Mouse (Mus musculus): ENCODE results near the gene Tmco4. TPM values are rescaled to one million over a fixed set of nuclear protein-coding genes. Genes with fewer than 3 reads are reported as not detected.

The Tmco4 gene
- polyA plus RNA-seq, 1 experiment from 2014 or later = 17.1 TPM

DNA sequence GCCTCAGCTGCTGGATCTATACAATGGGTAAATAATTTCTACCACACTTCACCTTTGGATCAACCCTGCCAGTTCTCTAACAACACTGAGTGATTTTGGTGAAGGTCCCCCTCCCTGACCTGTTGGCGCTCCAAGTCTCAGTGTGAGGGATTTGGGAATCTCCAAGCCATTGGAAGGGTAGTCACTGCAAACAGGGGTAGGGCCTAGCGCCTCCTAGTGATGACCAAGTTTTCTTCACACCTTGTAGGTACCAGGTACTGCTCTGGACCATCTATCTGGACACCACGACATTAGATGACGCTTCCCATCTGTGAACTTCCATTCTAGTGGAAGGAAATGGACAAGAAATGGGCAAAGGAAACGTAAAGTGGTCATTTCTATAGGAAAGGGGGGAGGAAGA is 103.2 kb downstream of the Tmco4 start:
- ATAC-seq = peak; percentile 27; the same call in 1 of the 2 replicates
- no peak overlapping the region for H3K9ac ChIP-seq (ENCODE audit: low read depth, low read length)
- peaks cover 14% of the 10 kb centered on the region for H3K4me1 ChIP-seq (ENCODE audit: control insufficient read depth, insufficient read depth, low read length)
- H3K9me3 ChIP-seq (ENCODE audit: control insufficient read depth, low read length) = no peaks in the 10 kb centered on the region
- no peaks in the 10 kb centered on the region for H3K36me3 ChIP-seq (ENCODE audit: control insufficient read depth, insufficient read depth, low read length)
- 16% methylated on average over 5 of the region's 5 CpGs for WGBS
- no peak overlapping the region for H3K27ac ChIP-seq (ENCODE audit: low read length)
- H3K4me3 ChIP-seq (ENCODE audit: low read length) = peak overlapping the region; percentile 61
- peak overlapping the region; percentile 97 for H3K4me2 ChIP-seq (ENCODE audit: low read depth, low read length)
- H3K27me3 ChIP-seq (replicated peaks; ENCODE audit: control insufficient read depth, insufficient read depth, low read length) = peaks cover 43% of the 10 kb centered on the region

DNA sequence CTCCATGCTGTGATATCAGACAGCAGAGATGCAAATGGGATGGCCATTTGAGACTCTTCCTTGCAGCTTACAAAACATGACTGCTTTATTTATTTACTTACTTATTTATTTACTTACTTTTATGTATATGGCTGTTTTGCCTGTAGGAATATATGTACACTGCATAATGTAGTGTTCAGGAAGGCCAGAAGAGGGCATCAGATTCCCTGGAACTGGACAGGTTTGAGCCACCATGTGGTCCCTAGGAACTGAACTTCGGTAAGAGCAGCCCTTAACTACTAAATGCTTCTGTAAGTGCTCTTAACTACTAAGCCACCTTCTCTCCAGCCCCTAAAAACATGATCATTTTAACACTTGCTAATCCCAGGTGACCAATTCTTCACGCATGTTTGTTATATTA is 105.6 kb downstream of the Tmco4 start:
- Histone ChIP-seq H3K27ac (ENCODE audit: low read length) (no peak overlapping the region), H3K4me3 (ENCODE audit: low read length) (no peak overlapping the region), H3K36me3 (ENCODE audit: control insufficient read depth, insufficient read depth, low read length) (no peaks in the 10 kb centered on the region), H3K9me3 (ENCODE audit: control insufficient read depth, low read length) (no peaks in the 10 kb centered on the region), H3K27me3 (replicated peaks; ENCODE audit: control insufficient read depth, insufficient read depth, low read length) (peaks cover 38% of the 10 kb centered on the region), H3K4me1 (ENCODE audit: control insufficient read depth, insufficient read depth, low read length) (peaks cover 26% of the 10 kb centered on the region), H3K9ac (ENCODE audit: low read depth, low read length) (no peak overlapping the region), H3K4me2 (ENCODE audit: low read depth, low read length) (no peak overlapping the region)
- no peak for ATAC-seq
- WGBS = 31% methylated on average over 2 of the region's 2 CpGs

GRCm38 (mm10) chr4:139078726-139079125 is 106.0 kb downstream of the Tmco4 start:
- Histone ChIP-seq H3K9ac (ENCODE audit: low read depth, low read length) (no peak overlapping the region), H3K27ac (ENCODE audit: low read length) (no peak overlapping the region), H3K4me1 (ENCODE audit: control insufficient read depth, insufficient read depth, low read length) (peaks cover 29% of the 10 kb centered on the region), H3K27me3 (replicated peaks; ENCODE audit: control insufficient read depth, insufficient read depth, low read length) (peaks cover 34% of the 10 kb centered on the region), H3K4me2 (ENCODE audit: low read depth, low read length) (no peak overlapping the region), H3K9me3 (ENCODE audit: control insufficient read depth, low read length) (no peaks in the 10 kb centered on the region), H3K36me3 (ENCODE audit: control insufficient read depth, insufficient read depth, low read length) (no peaks in the 10 kb centered on the region), H3K4me3 (ENCODE audit: low read length) (no peak overlapping the region)
- WGBS = 21% methylated on average over 4 of the region's 4 CpGs
- ATAC-seq = no peak

DNA sequence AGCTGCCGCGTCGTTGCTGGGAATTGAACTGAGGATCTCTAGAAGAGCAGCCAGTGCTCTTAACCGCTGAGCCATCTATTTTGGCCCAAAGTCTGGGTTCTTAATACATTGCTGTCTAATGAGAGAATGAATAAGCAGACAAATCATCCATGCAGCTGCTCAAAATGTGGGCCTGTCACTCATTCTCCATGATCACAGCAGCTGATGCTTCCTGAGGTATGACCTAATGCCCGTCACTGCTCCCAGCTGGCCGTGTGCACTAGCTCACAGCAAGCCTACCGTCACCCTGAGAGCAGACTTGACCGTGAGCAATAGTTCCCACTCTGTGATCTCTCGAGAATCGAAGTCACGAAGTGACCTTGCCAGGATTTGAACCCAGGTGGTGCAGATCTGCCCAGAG is 106.8 kb downstream of the Tmco4 start:
- no peak overlapping the region for H3K4me3 ChIP-seq (ENCODE audit: low read length)
- H3K27me3 ChIP-seq (replicated peaks; ENCODE audit: control insufficient read depth, insufficient read depth, low read length) = peaks cover 27% of the 10 kb centered on the region
- no peak overlapping the region for H3K9ac ChIP-seq (ENCODE audit: low read depth, low read length)
- 83% methylated on average over 11 of the region's 11 CpGs for WGBS
- H3K4me1 ChIP-seq (ENCODE audit: control insufficient read depth, insufficient read depth, low read length) = peaks cover 27% of the 10 kb centered on the region
- no peak for ATAC-seq
- no peaks in the 10 kb centered on the region for H3K36me3 ChIP-seq (ENCODE audit: control insufficient read depth, insufficient read depth, low read length)
- no peaks in the 10 kb centered on the region for H3K9me3 ChIP-seq (ENCODE audit: control insufficient read depth, low read length)
- H3K27ac ChIP-seq (ENCODE audit: low read length) = no peak overlapping the region
- no peak overlapping the region for H3K4me2 ChIP-seq (ENCODE audit: low read depth, low read length)

GRCm38 (mm10) chr4:139080259-139080658 is 107.6 kb downstream of the Tmco4 start:
- no peaks in the 10 kb centered on the region for H3K36me3 ChIP-seq (ENCODE audit: control insufficient read depth, insufficient read depth, low read length)
- no peak overlapping the region for H3K27ac ChIP-seq (ENCODE audit: low read length)
- no peak overlapping the region for H3K4me3 ChIP-seq (ENCODE audit: low read length)
- peaks cover 19% of the 10 kb centered on the region for H3K4me1 ChIP-seq (ENCODE audit: control insufficient read depth, insufficient read depth, low read length)
- H3K9me3 ChIP-seq (ENCODE audit: control insufficient read depth, low read length) = no peaks in the 10 kb centered on the region
- peaks cover 19% of the 10 kb centered on the region for H3K27me3 ChIP-seq (replicated peaks; ENCODE audit: control insufficient read depth, insufficient read depth, low read length)
- H3K4me2 ChIP-seq (ENCODE audit: low read depth, low read length) = no peak overlapping the region
- 90% methylated on average over 7 of the region's 7 CpGs for WGBS
- H3K9ac ChIP-seq (ENCODE audit: low read depth, low read length) = no peak overlapping the region
- ATAC-seq = no peak

DNA sequence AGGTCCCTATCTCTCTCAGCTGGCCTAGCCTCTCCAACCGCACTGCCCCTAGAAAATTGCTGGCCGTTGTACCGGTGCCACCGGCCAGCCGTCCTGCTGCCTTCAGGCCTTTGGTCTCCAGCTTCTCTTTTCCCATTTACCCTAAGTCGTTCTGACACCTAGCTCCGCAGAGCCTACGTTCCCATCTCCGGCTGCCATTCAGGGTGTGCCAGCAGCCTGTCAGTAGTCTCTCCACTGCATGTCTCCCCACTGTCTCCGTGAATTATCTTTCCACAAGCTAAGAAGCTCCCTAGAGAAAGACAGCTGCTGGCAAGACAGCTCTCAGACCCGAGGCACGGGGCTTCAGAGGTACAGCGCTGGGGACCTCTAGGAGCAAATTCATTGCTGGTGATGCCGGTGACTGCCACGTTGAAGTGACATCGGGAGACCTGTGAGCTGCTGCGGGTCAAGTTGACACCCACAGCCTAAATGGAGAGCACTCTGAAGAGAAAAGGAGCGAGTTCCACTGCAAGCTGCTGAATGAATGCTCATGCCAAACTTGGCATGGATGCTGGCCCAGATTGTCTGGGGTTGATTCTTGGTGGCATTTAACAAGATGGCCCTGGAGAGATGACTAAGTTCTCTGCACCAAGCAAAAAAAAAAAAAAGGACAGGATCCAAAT is 108.7 kb downstream of the Tmco4 start:
- H3K9me3 ChIP-seq (ENCODE audit: control insufficient read depth, low read length) = no peaks in the 10 kb centered on the region
- H3K4me3 ChIP-seq (ENCODE audit: low read length) = no peak overlapping the region

DNA sequence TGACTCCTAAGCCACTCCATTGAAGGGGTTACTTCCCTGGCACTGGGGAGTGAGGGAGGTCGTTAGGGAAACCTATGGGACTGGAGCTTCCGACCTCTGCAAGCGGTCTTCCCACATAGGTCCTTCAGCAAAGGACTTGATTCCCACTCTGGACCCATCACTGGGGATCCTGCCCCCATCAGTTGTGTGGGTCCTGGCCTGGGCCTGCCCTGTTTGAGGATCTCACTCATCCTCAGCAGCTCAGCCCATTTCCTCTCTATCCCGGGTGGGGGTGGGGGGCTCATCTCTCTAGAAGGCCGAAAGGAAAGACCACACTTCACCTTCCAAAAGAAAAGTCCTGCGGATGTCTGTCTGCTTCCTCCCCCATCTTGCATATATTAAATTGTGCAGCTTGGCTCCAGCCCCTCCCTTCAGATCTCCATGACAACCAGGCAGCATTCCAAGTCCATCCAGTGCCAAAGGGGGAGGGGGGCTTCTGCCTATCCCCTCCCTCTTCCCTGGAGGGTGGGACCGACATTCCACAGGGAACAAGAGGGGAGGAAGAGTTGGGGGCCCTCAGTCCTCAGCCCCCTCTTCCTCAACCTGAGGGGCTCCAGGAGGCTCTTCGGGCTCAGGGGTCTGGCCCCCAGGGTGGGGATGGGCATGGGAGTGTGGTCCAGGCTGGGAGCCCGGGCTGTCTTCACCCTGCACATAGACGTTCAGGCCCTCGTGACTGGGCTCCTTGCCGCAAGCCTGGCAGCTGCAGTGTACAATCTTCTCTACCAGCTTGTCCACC is 110.3 kb downstream of the Tmco4 start:
- Histone ChIP-seq H3K27me3 (replicated peaks; ENCODE audit: control insufficient read depth, insufficient read depth, low read length) (no peaks in the 10 kb centered on the region), H3K4me3 (ENCODE audit: low read length) (no peak overlapping the region; the same call in 1 of the 2 replicates), H3K9me3 (ENCODE audit: control insufficient read depth, low read length) (no peaks in the 10 kb centered on the region), H3K4me2 (ENCODE audit: low read depth, low read length) (no peak overlapping the region), H3K9ac (ENCODE audit: low read depth, low read length) (0 out of 2 replicates have a peak overlapping the region, but pooled peaks have one; percentile 37), H3K4me1 (ENCODE audit: control insufficient read depth, insufficient read depth, low read length) (peaks cover 15% of the 10 kb centered on the region), H3K36me3 (ENCODE audit: control insufficient read depth, insufficient read depth, low read length) (no peaks in the 10 kb centered on the region), H3K27ac (ENCODE audit: low read length) (0 out of 2 replicates have a peak overlapping the region, but pooled peaks have one; percentile 14)
- ATAC-seq = no peak
- WGBS = 30% methylated on average over 12 of the region's 12 CpGs

More for the DNA sequence above, 108.7 kb downstream of the Tmco4 start:
- H3K4me1 ChIP-seq (ENCODE audit: control insufficient read depth, insufficient read depth, low read length) = peaks cover 15% of the 10 kb centered on the region
- no peak overlapping the region; the same call in 1 of the 2 replicates for H3K9ac ChIP-seq (ENCODE audit: low read depth, low read length)
- H3K36me3 ChIP-seq (ENCODE audit: control insufficient read depth, insufficient read depth, low read length) = no peaks in the 10 kb centered on the region
- H3K27me3 ChIP-seq (replicated peaks; ENCODE audit: control insufficient read depth, insufficient read depth, low read length) = peaks cover 8% of the 10 kb centered on the region
- no peak overlapping the region for H3K4me2 ChIP-seq (ENCODE audit: low read depth, low read length)
- no peak overlapping the region for H3K27ac ChIP-seq (ENCODE audit: low read length)
- 78% methylated on average over 18 of the region's 18 CpGs for WGBS
- no peak for ATAC-seq

GRCm38 (mm10) chr4:139085337-139085736 is 112.6 kb downstream of the Tmco4 start:
- Histone ChIP-seq H3K4me3 (ENCODE audit: low read length) (no peak overlapping the region), H3K27ac (ENCODE audit: low read length) (no peak overlapping the region), H3K4me1 (ENCODE audit: control insufficient read depth, insufficient read depth, low read length) (peaks cover 30% of the 10 kb centered on the region)

DNA sequence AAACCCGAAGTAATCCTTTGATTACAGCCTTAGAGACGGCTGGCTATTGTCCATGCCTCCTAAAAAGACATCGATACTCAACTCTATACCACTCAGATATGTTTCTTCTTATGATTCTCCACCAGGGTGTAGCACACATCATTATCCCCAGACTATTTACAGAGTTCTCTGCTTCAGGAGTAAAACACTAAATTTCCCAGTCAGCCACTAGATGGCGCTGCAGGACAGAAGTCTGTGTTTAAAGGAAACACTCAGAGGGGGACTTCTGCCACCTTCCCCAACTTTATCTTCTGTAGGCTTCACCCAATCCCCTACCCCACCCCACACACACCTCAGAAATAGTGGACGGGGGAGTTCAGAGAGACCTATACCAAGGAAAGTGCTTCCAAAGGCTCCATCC is 113.3 kb downstream of the Tmco4 start:
- no peak overlapping the region for H3K9ac ChIP-seq (ENCODE audit: low read depth, low read length)
- no peaks in the 10 kb centered on the region for H3K27me3 ChIP-seq (replicated peaks; ENCODE audit: control insufficient read depth, insufficient read depth, low read length)
- H3K4me1 ChIP-seq (ENCODE audit: control insufficient read depth, insufficient read depth, low read length) = peaks cover 37% of the 10 kb centered on the region
- no peak for ATAC-seq
- WGBS = 12% methylated on average over 5 of the region's 5 CpGs
- no peak overlapping the region for H3K4me3 ChIP-seq (ENCODE audit: low read length)
- no peak overlapping the region for H3K4me2 ChIP-seq (ENCODE audit: low read depth, low read length)
- no peaks in the 10 kb centered on the region for H3K9me3 ChIP-seq (ENCODE audit: control insufficient read depth, low read length)
- H3K36me3 ChIP-seq (ENCODE audit: control insufficient read depth, insufficient read depth, low read length) = no peaks in the 10 kb centered on the region
- no peak overlapping the region for H3K27ac ChIP-seq (ENCODE audit: low read length)

More at GRCm38 (mm10) chr4:139085337-139085736, 112.6 kb downstream of the Tmco4 start:
- no peaks in the 10 kb centered on the region for H3K27me3 ChIP-seq (replicated peaks; ENCODE audit: control insufficient read depth, insufficient read depth, low read length)
- H3K9me3 ChIP-seq (ENCODE audit: control insufficient read depth, low read length) = no peaks in the 10 kb centered on the region
- ATAC-seq = no peak
- no peak overlapping the region for H3K4me2 ChIP-seq (ENCODE audit: low read depth, low read length)
- no peaks in the 10 kb centered on the region for H3K36me3 ChIP-seq (ENCODE audit: control insufficient read depth, insufficient read depth, low read length)
- no peak overlapping the region for H3K9ac ChIP-seq (ENCODE audit: low read depth, low read length)
- 72% methylated on average over 11 of the region's 11 CpGs for WGBS

All from intestine, embryonic 16.5 days (tissue).